Mouse (Mus musculus): ENCODE measurements around the gene Habp2.

The Habp2 gene

DNA sequence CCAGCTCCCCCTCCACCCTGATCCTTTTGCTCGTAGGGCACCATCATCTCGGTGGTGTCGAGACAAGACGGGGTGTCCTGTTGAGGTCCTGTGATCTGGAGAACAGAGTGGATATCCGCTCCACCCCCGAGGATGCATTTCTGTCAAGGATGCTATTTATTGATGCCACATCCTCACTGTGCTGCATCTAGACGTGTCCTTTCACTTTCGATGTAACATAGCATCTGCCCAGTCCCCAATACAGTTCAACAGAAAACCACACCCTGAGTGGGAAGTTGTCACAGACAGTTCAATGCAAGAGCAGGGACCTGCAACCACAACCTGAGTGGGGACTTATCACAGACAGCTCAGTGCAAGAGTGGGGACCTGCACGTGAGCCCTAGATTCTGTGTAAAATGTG is 9.7 kb downstream of the Habp2 start:
- 88% methylated on average over 9 of the region's 9 CpGs for WGBS

DNA sequence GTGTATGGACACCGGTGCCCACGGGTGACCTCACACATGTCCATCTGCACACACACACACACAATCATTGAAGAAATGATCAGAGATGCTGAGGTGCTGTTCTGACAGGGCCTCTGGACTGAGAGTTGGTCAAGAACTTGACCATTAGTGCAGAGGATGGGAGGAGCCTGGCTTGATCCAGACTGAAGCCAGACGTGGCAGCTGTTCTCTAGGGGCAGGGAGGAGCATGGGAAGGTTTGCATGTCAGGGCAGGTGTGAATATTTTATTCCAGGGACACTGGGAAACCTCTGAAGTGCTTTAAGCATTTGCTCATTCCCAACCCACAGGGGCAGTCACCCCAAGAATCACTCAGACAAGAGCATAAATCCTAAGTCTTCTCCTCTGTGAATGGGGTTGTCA is 10.3 kb downstream of the Habp2 start:
- 81% methylated on average over 3 of the region's 3 CpGs for WGBS

DNA sequence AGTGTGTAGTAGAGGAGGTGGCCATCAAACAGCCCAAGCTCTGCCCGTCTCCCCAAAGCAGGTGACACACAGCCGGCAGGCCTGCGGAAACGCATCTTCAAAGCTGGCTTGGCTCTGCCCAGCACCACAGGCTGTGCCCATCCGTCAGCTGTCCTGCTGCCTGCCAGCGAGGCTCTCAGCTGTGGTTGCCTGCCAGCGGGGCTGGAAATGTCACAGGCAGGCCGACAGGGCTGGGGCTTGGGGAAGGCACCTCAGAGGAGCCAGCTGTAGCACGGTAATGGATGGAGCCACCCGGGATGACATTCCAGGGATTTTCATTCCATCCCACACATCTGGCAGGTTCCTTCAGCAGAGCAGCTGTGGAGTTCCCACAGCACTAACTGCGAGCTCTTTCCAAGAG is 13.9 kb downstream of the Habp2 start:
- 62% methylated on average over 11 of the region's 11 CpGs for WGBS

DNA sequence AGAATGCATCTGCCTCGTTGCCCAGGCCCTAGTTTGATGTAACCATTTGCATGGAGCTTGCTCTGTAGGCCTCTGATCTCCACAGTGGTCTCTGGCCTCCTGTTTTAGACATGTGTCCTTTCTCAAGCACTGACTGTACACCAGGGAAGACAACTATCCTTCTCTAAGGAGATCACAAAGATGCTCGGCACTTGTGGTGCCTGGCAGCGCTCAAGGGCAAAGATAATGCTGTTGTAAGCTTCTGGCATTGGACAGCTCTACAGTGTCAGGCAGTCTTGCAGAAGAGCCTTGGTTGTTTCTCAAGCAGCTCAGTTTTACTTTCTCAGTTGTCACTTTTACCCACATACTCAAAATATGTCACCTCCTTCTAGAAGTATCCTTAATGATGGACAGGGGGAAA is 29.6 kb downstream of the Habp2 start:
- 89% methylated on average over 3 of the region's 3 CpGs for WGBS

DNA sequence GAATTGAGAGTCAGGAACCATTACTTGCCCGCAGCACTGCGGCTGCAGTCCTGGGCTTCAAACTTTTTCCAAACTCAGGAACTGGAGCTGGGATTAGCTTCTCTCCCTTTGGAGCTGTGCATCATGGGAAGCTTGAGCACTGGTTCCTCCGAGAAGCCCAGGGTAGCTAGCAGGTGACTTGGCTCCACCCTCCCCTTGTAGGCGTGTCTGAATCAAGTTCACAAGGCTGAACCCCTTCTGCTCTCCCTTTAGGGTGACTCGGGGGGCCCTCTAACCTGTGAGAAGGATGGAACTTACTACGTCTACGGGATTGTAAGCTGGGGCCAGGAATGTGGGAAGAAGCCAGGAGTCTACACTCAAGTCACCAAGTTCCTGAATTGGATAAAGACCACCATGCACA is 32.3 kb downstream of the Habp2 start:
- 97% methylated on average over 7 of the region's 7 CpGs for WGBS

DNA sequence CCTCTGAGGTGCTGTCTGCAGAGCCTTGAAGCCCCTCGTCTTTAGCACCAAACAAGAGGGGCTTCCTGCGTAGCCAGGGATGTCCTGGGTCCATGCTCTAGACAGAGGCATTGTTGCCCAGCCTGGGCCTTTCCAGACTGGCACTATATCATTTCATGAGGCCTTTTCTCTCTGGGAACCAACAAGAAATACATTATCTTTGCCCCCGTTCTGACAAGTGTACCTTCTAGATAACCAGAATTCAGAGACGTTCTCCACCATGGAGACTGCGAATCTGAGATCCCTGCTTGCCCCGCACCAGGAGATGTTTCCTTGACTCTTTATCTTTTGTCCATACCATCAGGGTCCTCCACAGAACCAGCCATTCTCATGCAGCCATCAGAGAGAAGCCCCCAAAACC is 32.7 kb downstream of the Habp2 start:
- 91% methylated on average over 6 of the region's 6 CpGs for WGBS

DNA sequence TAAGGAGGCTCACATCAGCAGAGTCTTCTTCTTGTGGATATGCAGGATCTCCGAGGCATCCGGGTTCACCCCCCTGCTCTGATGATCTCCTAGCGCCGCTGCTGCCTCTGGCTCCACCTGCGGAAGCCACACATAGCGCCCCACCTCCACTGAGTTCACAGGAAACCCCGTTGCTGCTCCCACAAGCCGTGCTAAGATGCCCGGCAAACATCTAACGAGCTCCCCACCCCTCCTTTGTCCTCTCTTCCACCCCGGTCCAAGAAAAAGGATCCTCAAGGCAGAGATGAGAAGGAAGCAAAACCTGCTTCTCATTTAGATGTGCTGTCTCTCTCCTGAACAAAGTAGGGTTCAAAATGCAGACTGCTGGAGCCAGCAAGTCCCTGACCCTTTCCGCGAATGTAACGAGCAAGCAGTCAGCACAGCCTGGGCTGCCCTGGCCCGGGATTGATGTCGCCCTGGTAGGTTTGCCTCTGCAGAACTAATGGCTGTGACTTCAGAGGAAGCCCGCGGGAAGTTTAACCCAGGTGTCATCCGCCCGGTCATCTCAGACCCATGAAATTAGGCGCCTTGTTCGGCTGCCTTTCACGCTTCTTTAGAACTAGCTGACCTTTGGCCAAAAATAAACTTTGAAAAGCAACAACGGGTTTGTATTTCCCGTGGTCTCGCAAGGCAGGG is 33.4 kb downstream of the Habp2 start:
- 60% methylated on average over 26 of the region's 26 CpGs for WGBS

DNA sequence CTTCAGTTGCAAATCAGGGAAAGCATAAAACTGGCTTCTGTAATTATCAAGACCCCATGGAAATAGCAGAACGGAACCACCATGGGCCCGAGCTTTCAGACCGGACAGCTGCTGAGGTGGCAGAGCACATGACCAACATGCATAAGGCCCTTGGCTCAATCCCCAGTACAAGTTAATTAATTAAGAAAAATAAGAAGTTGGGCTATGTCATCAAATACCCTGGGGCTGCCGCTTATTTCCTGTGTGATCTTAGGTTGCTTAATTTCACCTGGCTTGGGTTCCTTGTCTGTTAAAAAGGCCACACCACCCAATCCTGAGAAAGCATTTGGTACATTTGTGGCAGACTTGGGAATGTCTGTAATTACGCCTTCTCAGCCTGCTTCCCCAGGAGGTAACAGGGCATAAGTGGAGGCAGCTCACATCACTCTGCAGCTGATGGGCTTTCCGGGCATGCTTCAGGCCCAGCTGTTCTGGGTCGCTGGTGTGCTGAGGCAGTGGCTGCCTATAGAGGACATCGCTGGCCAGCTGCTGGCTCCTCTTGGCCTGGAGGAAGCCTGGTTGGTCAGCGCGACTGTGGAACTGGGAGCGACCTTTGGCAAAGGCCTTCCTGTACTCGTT is 34.5 kb downstream of the Habp2 start:
- WGBS, result 83% methylated on average over 12 of the region's 12 CpGs

DNA sequence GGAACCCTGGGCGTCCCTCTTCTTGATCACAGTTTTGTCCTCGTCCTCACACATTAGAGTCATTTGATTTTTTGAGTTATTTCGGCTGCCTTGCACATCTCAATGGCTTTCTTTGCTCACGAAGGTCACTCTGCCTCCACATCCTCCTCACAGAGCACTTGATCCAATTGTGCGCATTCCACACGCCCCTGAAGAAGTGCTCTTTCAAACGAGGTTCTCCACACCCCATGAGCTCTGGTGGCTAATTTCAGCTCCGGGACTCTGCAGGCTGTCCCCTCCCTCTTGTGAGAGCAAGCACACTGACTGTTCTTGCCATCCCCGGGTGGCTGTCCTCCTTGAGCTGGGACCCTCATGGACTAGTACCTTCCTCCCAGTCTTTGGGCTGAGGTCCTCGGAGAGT is 38.7 kb downstream of the Habp2 start:
- WGBS, result 68% methylated on average over 10 of the region's 10 CpGs

DNA sequence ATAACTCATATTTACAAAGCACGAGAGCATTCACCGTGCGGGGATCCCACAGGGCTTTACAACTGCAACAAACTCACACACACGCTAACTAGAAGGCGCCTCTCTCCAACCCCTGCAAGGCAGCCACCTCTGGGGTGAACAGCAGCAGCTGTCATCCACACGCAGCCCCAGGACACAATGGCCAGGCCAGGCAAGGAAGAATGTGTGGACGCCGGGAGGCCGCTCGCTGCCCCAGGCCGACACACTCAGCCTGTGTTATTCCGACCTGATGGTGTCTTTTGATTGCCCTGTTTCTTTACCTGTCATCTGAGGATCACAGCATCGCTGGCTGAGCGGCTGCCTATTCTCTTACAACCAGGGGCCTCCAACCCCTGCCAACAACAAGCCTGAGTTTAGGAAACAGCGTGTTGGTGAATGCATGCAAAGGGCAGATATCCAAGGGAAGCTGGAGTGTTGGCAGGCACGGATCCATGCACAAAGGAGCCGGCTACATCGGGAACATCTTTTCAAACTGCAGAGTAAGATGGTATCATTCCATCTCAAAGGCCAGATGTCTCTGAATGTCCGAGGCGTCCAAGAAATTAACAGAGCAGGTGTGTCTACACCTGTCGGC is 39.4 kb downstream of the Habp2 start:
- 65% methylated on average over 21 of the region's 21 CpGs for WGBS

DNA sequence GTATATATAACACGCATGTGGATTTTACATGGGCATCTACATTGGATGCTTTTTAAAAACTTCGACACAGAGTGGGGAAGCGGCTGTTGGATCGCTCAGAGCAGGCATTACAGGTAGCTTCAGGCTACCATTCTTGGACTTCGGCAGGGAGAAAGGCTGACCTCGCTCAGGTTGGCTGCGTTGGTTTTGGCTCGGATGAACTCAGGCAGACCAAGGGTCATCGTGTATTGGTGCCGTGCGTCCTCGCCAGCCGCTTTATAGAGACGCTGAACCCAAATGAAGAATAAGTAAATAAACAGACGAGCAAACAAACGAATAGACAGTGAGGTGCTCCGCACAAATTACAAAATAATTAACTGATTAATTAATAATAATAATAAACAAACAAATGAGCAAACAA is 49.4 kb downstream of the Habp2 start:
- WGBS, result 95% methylated on average over 17 of the region's 17 CpGs

DNA sequence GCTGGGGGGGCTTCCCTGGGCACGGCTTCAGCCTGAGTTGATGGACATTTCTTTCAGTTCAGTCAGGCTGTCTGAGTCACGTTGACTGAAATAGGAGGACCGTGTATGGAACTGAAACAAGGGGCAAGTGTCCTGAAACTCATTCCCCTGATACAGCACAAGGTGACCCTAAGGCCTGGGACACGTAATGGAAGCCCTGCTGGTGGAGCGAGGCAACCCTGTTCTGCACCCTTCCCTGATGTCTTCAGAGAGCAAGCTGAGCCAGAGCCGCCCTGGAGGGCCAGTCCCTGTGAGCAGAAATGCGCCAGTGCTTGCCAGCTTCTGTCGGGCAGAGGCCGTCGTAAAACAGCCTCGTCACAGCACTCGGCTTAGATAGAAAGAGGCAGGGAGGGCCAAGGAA is 49.9 kb downstream of the Habp2 start:
- WGBS, result 83% methylated on average over 12 of the region's 12 CpGs

DNA sequence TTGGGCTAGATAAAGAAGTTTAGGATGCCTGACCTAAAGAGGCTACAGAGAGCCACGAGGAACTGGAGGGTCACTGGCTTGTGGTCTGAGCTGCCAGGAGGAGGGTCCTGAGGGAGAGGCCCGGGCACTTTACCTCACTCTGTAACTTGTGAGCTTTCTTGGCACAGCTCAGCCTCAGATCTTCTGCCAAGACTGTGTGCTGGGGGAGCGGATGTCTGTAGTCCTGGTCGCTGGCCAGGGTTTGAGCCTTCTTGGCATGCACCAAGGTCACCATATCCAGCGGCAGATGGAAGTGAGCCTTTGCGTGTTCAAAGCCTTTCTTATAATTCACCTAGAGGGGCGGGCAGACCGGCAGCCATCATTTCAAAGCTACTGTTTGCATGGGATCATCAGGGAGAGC is 55.1 kb downstream of the Habp2 start:
- WGBS, result 43% methylated on average over 8 of the region's 8 CpGs

DNA sequence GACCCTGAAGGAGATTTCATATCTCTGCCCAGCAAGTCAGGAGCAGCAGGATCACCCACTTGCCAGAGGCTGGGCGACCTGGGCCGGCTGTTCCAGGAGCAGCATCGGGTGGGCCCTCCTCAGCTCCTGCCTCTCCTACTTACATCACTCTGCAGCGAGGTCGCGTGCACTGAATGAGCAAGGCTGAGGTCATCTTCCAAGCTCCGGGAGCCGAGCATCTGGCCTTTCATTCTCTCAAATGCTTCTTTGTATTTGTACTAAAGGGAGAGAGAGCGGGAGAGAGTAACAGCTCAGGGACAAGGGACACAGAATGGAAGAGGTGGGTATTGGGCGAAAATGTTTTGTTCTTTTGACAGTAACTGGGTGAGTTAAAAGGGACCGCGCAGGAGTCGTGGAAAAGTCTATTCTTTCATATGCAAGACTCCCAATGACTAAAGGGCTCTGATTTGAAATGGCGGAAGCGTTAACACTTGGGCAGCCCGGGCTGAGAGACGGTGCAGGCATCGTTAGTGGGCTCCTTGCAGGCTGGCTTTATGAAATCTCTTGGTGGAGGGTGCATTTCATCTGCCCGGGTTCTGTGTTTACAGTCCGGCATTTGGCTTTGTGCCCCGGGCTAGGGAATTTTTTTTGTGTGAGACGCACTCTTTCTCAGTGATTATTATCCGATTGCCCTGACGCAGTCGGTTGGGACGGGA is 57.1 kb downstream of the Habp2 start:
- 60% methylated on average over 26 of the region's 26 CpGs for WGBS

DNA sequence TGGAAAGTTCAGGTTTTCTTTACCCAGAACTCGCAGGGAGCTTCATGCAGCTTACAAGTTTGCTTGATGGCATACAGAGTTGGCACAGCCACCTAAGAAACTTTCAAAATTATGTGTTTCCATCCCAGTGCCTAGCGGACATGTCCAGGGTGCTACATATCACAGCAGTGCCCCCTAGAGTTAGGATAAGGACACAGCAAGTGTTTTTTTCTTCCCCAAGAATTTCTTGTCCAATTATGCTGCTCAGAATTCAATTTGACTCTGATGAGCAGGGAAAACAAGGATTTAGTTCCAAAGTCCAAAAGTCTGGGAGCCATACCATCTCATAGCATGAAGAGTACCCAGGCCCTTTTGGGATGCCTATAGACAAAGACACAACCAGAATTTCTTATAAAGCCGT is 59.1 kb downstream of the Habp2 start:
- 56% methylated on average over 3 of the region's 3 CpGs for WGBS

DNA sequence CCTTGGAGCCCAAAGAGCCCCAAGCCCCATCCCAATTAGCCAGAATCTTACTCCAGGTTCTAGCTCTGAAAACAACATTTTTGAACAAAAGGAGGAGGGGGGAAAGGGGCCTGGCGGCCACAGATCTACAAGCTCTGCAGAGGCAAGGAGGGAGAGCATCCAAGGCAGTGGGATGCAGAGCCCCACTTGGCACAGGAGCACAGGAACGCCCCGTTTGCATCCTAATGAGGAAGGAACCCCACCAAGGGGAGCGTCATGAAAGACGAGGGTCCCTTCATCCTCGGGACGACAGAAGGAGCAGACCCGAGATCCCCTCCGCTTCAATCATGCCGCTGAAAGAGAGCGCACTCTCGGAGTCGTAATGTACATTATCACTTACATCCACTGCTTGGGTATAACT is 59.8 kb downstream of the Habp2 start:
- 37% methylated on average over 13 of the region's 13 CpGs for WGBS

DNA sequence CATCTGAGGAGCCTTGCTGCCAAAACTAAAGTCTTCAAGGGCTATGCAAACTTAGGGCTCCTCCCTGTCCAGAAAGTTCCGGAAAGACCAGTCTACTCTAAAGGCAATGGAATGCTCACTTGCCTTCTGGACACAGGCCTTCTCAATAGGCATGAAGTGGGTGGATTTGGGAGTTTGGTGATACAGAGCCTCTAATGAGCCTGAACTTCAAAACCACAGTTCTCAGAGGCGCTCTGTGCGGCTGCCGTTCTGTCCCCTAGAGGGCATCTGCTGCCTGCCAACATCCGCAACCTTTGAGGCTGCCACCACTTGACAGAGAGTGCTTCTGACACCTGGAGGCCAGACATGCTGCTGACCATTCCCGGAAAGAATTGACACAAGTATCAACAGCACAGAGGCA is 62.4 kb downstream of the Habp2 start:
- WGBS, result 55% methylated on average over 6 of the region's 6 CpGs

DNA sequence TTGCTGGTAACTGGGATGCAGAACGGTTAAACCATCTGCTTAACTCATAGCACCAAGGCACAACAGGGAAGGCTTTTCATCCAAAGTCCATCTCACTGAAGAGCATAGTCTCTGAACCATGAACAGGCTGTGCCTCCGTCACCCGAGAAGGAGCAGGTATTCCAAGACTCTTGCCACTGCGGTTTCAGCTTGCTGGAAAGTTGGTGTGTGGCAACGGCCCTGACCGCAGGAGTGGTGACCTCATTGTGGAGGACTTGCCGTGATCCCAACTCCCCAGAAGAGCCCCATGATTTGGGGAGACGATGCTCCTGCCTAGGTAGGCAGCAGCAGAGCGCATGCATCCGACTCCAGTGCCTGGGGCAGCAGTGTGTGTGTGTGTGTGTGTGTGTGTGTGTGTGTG is 66.8 kb downstream of the Habp2 start:
- WGBS, result 90% methylated on average over 10 of the region's 10 CpGs

DNA sequence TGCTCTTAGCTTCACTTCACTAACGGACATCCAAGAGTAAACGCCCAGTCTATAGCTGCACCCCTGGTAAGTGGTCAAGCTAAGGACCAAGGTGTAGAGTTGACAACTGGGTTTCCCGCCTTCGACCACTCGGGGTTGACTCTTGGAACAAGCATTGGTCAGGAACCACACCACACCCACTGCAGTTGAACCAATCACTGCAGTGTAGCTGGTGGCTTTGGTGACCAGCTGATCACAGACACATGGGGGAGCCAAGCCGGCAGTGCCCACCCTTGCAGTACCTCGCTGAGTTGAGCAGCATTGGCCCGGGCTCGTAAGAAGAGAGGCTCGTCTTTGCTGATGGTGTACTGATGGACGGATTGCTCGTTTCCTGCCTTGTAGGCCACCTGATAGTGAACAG is 68.3 kb downstream of the Habp2 start:
- WGBS, result 94% methylated on average over 12 of the region's 12 CpGs

DNA sequence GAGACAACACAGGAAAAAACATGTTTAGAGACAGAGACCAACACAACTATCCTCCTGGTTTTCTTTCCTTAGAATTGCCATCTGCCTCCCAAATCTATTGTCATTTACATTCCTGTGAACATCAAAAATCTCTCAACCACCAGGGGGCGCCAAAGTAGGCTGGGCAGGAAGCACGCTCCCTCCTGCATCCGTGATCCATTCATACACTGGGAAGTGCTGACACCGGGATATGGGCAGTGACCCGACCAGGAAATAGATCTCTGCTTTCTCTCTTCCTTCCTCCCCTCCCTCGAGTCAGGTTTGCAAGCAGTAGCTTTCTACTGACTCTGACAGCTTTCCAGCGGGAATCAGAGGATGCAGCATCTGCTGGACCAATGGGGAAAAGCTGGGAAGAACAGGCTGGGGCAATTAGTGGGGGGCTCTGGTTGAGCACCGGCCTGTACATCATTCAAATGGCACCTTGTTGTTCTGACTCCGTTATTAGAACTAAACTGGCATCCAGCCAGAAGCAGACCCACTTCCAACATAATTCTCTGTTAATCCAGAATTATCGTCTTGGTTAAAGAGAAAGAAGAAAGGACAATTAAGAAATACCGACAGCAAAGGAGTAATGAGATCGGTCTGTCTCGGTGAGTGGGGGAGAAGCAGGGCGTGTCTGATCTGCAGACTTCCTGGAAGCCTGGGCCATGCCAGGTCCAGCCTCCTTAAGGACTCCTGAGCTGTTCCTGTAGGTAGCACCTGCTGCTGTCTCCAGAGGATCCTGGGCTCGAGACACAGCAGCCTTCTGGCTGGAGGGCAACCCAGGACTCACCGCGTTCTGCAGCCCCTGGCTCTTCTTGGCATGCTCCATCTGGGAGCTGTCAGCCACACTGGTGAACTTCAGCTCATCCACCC is 69.8 kb downstream of the Habp2 start:
- WGBS, result 20% methylated on average over 17 of the region's 17 CpGs

DNA sequence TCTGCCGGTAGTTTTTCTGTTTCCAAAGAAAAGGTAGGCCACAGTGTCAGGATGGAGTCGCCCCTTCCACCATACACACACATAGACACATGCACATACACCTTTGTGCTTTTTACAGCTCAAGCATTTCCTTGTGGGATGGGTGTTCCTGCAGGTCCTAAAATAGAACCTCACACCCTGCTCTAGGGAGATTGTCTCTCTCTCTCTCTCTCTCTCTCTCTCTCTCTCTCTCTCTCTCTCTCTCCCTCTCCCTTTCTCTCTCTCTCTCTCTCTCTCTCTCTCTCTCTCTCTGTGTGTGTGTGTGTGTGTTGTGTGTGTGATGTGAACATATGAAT is 70.4 kb downstream of the Habp2 start:
- WGBS, result 45% methylated on average over 2 of the region's 2 CpGs

DNA sequence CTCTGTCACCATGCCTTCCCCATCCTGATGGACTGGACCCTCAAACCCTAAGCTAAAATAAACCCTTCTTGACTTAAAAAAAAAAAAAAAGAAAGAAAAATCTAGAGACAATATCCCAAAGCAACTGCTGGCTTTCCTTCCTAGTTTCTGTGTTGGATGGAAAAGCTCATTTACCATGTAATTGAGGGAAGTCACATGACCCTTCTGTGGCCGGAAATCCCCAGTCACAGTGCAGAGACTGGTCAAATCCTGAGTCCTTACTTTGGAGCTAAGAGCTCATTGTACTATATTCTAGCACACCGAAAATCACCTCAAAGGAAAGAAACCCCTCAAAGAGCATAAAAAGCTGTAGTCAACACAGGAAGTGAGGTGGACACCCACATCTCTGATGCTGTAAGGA is 72.0 kb downstream of the Habp2 start:
- WGBS, result 69% methylated on average over 2 of the region's 2 CpGs
